In the genomic region with DNA sequence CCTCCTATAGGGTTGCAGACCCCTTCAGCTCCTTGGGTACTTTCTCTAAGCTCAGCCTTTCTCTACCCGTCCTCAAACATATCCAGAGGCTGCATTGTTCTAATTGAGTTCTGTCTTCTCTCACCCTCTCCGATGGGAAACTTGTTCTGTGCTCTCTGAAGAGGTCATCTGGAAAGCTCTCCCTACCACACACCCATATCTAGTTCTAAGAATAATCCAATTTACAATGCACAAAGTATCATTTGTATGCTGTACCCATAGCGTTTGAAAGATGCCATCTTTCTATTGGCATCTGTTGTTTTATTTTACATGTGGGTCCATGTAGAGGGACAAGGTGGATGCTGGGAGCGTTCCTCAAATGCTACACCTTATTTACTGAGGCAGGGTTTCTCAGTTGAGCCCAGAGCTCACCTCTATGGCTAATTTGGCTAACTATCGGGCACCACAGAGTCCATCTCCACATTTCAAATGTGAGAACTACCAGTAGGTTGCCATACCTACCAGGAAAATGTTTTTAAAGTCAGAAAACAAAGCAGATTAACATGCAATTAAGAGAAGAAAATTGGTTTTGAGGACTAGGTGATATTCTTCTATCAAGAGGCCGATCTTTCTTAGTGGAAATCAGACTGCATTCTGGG, we compare ENCODE assay signal across 25 mouse cellular contexts.
"Had no signal": no experiment of that assay in that cellular context is flagged by ENCODE, and none has a peak within 500 bp of the region (broad histone marks: within the 10 kb centered on the region; RNA-seq: fewer than 3 reads in every experiment).

No protein-coding gene starts in this region.

- H3K36me3 ChIP-seq: embryonic facial prominence, embryonic 10.5 days; embryonic facial prominence, embryonic 12.5 days; embryonic facial prominence, embryonic 13.5 days; embryonic facial prominence, embryonic 15.5 days; forebrain, embryonic 10.5 days; forebrain, embryonic 15.5 days; heart, embryonic 10.5 days; heart, embryonic 12.5 days had no signal

- H3K9me3 ChIP-seq: embryonic facial prominence, embryonic 10.5 days; embryonic facial prominence, embryonic 12.5 days; embryonic facial prominence, embryonic 13.5 days; embryonic facial prominence, embryonic 15.5 days; forebrain, embryonic 10.5 days; forebrain, embryonic 13.5 days; forebrain, embryonic 15.5 days; heart, embryonic 10.5 days; heart, embryonic 12.5 days had no signal

- H3K27ac ChIP-seq: embryonic facial prominence, embryonic 12.5 days; embryonic facial prominence, embryonic 13.5 days; embryonic facial prominence, embryonic 15.5 days; forebrain, embryonic 13.5 days; forebrain, embryonic 15.5 days; heart, adult 2 months; heart, embryonic 10.5 days had no signal

- DNase-seq: cerebellum, adult 9-10 months; cerebellum, adult 9-11 months; cerebellum, postnatal 10 days; cerebellum, postnatal 14 days; embryo, embryonic 11 days; forebrain, postnatal 0 days; gastrocnemius, adult 2 months; gastrocnemius, postnatal 10 days; gastrocnemius, postnatal 14 days; gastrocnemius, postnatal 25 days; gastrocnemius, postnatal 36 days; heart, adult 2 months had no signal

- H3K9ac ChIP-seq: embryonic facial prominence, embryonic 12.5 days; embryonic facial prominence, embryonic 13.5 days; embryonic facial prominence, embryonic 15.5 days; forebrain, embryonic 13.5 days; forebrain, embryonic 15.5 days; forebrain, postnatal 0 days; heart, embryonic 12.5 days had no signal

- H3K4me1 ChIP-seq: embryonic facial prominence, embryonic 13.5 days; embryonic facial prominence, embryonic 15.5 days; forebrain, embryonic 13.5 days; forebrain, embryonic 15.5 days; heart, embryonic 10.5 days had no signal

- H3K4me3 ChIP-seq: embryonic facial prominence, embryonic 10.5 days; embryonic facial prominence, embryonic 12.5 days; embryonic facial prominence, embryonic 13.5 days; embryonic facial prominence, embryonic 15.5 days; erythroblast, embryonic 14.5 days; forebrain, embryonic 10.5 days; forebrain, embryonic 13.5 days; forebrain, embryonic 15.5 days; gastrocnemius, adult 2 months; heart, adult 2 months; heart, embryonic 10.5 days; heart, embryonic 12.5 days had no signal

- H3K4me2 ChIP-seq: embryonic facial prominence, embryonic 12.5 days; embryonic facial prominence, embryonic 13.5 days; embryonic facial prominence, embryonic 15.5 days; forebrain, embryonic 13.5 days; forebrain, embryonic 15.5 days; heart, embryonic 11.5 days; heart, embryonic 12.5 days had no signal

- ATAC-seq: forebrain, embryonic 13.5 days; forebrain, embryonic 14.5 days; forebrain, embryonic 15.5 days; forebrain, embryonic 16.5 days; forebrain, postnatal 0 days had no signal

- H3K27me3 ChIP-seq: embryonic facial prominence, embryonic 12.5 days; embryonic facial prominence, embryonic 13.5 days; embryonic facial prominence, embryonic 15.5 days; forebrain, embryonic 13.5 days; forebrain, embryonic 15.5 days had no signal
